Mouse (Mus musculus) MEL (cell line): ENCODE measurements around the gene Dnm1. TPM values are rescaled to one million over a fixed set of nuclear protein-coding genes. Genes with fewer than 3 reads are reported as not detected.

Experiments
- DNase-seq: peaks from one replicate; pipeline ENCODE4 v3.0.0; 2011; ENCODE audit warnings: low read depth, low spot score
- H3K27ac ChIP-seq: 2 replicates; pipeline ENCODE4 v1.5.1; 2012; ENCODE audit warnings: low read depth, mild to moderate bottlenecking, control low read depth, low read length, moderate library complexity; ENCODE audit not compliant: control insufficient read depth
- H3K27me3 ChIP-seq, 2 experiments: fragments of 150-350 bp in 1 of 2; sonication (generic) in 1 of 2; 2 replicates each; pipeline ENCODE4 v1.6.1; 2012; ENCODE audit warnings: low read length in 2 of 2, mild to moderate bottlenecking in 2 of 2, improper control_type of control experiment in 1 of 2, moderate library complexity in 1 of 2; ENCODE audit not compliant: insufficient read depth in 2 of 2, control insufficient read depth in 1 of 2
- H3K36me3 ChIP-seq, 2 experiments: 2 replicates each; pipeline ENCODE4 v1.6.1; 2012 to 2014; ENCODE audit warnings: low read length in 2 of 2, improper control_type of control experiment in 1 of 2, inconsistent platforms in 1 of 2, mild to moderate bottlenecking in 1 of 2; ENCODE audit not compliant: insufficient read depth in 2 of 2, control insufficient read depth in 1 of 2
- H3K4me1 ChIP-seq, 2 experiments: fragments of 150-350 bp in 1 of 2; sonication (generic) in 1 of 2; 2 replicates each; pipeline ENCODE4 v1.6.1; 2012; ENCODE audit warnings: low read length in 2 of 2, improper control_type of control experiment in 1 of 2, mild to moderate bottlenecking in 1 of 2; ENCODE audit not compliant: insufficient read depth in 2 of 2, control insufficient read depth in 1 of 2
- H3K4me3 ChIP-seq, 2 experiments: fragments of 150-350 bp in 1 of 2; sonication (generic) in 1 of 2; 2 replicates each; pipeline ENCODE4 v1.5.1; 2012; ENCODE audit warnings: low read depth in 2 of 2, low read length in 2 of 2, mild to moderate bottlenecking in 2 of 2, moderate library complexity in 2 of 2, control low read depth in 1 of 2, improper control_type of control experiment in 1 of 2; ENCODE audit not compliant: control insufficient read depth in 1 of 2, insufficient read depth in 1 of 2
- H3K79me2 ChIP-seq: 2 replicates; pipeline ENCODE4 v1.6.1; 2012; ENCODE audit warnings: mild to moderate bottlenecking, low read length, moderate library complexity; ENCODE audit not compliant: control insufficient read depth, poor library complexity, insufficient read depth
- H3K9ac ChIP-seq: 2 replicates; pipeline ENCODE4 v1.6.1; 2012; ENCODE audit warnings: low read depth, mild to moderate bottlenecking, control low read depth, low read length, moderate library complexity; ENCODE audit not compliant: control insufficient read depth, poor library complexity, severe bottlenecking
- H3K9me3 ChIP-seq: fragments of 150-350 bp; sonication (generic); replicated peaks from 2 replicates; pipeline ENCODE4 v1.6.1; 2012; ENCODE audit warnings: mild to moderate bottlenecking, low read length, improper control_type of control experiment, moderate library complexity; ENCODE audit not compliant: insufficient read depth
- CHD1 ChIP-seq: IDR thresholded peaks from 2 replicates; pipeline ENCODE4 v1.6.1; 2012; ENCODE audit warnings: low read depth, mild to moderate bottlenecking, inconsistent platforms, low read length, improper control_type of control experiment
- CHD2 ChIP-seq: IDR thresholded peaks from 2 replicates; pipeline ENCODE4 v1.6.1; 2011; ENCODE audit warnings: low read length, improper control_type of control experiment
- CTCF ChIP-seq, 3 experiments: IDR thresholded peaks in 2 of 3; conservative IDR thresholded peaks in 1 of 3; 2 replicates each; pipeline ENCODE4 v1.5.1; 2011 to 2012; ENCODE audit warnings: low read length in 3 of 3, low read depth in 2 of 3, mild to moderate bottlenecking in 2 of 3, improper control_type of control experiment in 1 of 3, inconsistent platforms in 1 of 3, mixed read lengths in 1 of 3, moderate library complexity in 1 of 3; ENCODE audit not compliant: control insufficient read depth in 1 of 3, insufficient read depth in 1 of 3, poor library complexity in 1 of 3, severe bottlenecking in 1 of 3
- E2F4 ChIP-seq: IDR thresholded peaks from 2 replicates; pipeline ENCODE4 v1.6.1; 2011; ENCODE audit warnings: low read depth, low read length, improper control_type of control experiment, borderline replicate concordance
- GABPA ChIP-seq: IDR thresholded peaks from 2 replicates; pipeline ENCODE4 v1.6.1; 2012; ENCODE audit warnings: low read depth, mild to moderate bottlenecking, inconsistent platforms, low read length, improper control_type of control experiment, moderate library complexity
- GATA1 ChIP-seq: IDR thresholded peaks from 2 replicates; pipeline ENCODE4 v1.6.1; 2011; ENCODE audit warnings: low read depth, low read length, improper control_type of control experiment
- HCFC1 ChIP-seq: IDR thresholded peaks from 2 replicates; pipeline ENCODE4 v1.6.1; 2012; ENCODE audit warnings: low read depth, mild to moderate bottlenecking, inconsistent platforms, low read length, improper control_type of control experiment, moderate library complexity
- MAFK ChIP-seq: IDR thresholded peaks from 2 replicates; pipeline ENCODE4 v1.6.1; 2011; ENCODE audit warnings: low read depth, mild to moderate bottlenecking, low read length, improper control_type of control experiment, borderline replicate concordance
- MAZ ChIP-seq: IDR thresholded peaks from 2 replicates; pipeline ENCODE4 v1.6.1; 2012; ENCODE audit warnings: low read depth, mild to moderate bottlenecking, inconsistent platforms, low read length, improper control_type of control experiment
- MEF2A ChIP-seq: IDR thresholded peaks from 2 replicates; pipeline ENCODE4 v1.6.1; 2014; ENCODE audit warnings: low read depth, mild to moderate bottlenecking, inconsistent platforms, low read length, improper control_type of control experiment; ENCODE audit not compliant: poor library complexity, insufficient replicate concordance, severe bottlenecking; ENCODE audit errors: extremely low read depth
- MXI1 ChIP-seq: IDR thresholded peaks from 2 replicates; pipeline ENCODE4 v1.6.1; 2011; ENCODE audit warnings: mild to moderate bottlenecking, low read depth, low read length, improper control_type of control experiment
- MYC ChIP-seq: IDR thresholded peaks from 2 replicates; pipeline ENCODE4 v1.6.1; 2011; ENCODE audit warnings: low read depth, mild to moderate bottlenecking, low read length, improper control_type of control experiment, moderate library complexity
- POLR2A ChIP-seq, 2 experiments: IDR thresholded peaks; 2 replicates each; pipeline ENCODE4 v1.6.1; 2011 to 2012; ENCODE audit warnings: low read length in 2 of 2, mild to moderate bottlenecking in 2 of 2, control low read depth in 1 of 2, improper control_type of control experiment in 1 of 2, low read depth in 1 of 2, moderate library complexity in 1 of 2; ENCODE audit not compliant: control insufficient read depth in 1 of 2, insufficient read depth in 1 of 2, poor library complexity in 1 of 2
- POLR2AphosphoS2 ChIP-seq: IDR thresholded peaks from 2 replicates; pipeline ENCODE4 v1.6.1; 2011; ENCODE audit warnings: low read length, improper control_type of control experiment
- POLR2AphosphoS5 ChIP-seq: IDR thresholded peaks from 2 replicates; pipeline ENCODE4 v1.6.1; 2012; ENCODE audit warnings: low read depth, borderline replicate concordance, mild to moderate bottlenecking, inconsistent platforms, low read length, moderate library complexity, mixed read lengths
- RCOR1 ChIP-seq: IDR thresholded peaks from 2 replicates; pipeline ENCODE4 v1.6.1; 2012; ENCODE audit warnings: low read depth, mild to moderate bottlenecking, inconsistent platforms, low read length, improper control_type of control experiment
- SIN3A ChIP-seq: IDR thresholded peaks from 2 replicates; pipeline ENCODE4 v1.6.1; 2012; ENCODE audit warnings: low read length, improper control_type of control experiment, inconsistent platforms
- SMC3 ChIP-seq: IDR thresholded peaks from 2 replicates; pipeline ENCODE4 v1.6.1; 2011; ENCODE audit warnings: low read depth, low read length, improper control_type of control experiment
- TBP ChIP-seq: IDR thresholded peaks from 2 replicates; pipeline ENCODE4 v1.8.0; 2011; ENCODE audit warnings: low read depth, low read length, improper control_type of control experiment
- UBTF ChIP-seq: IDR thresholded peaks from 2 replicates; pipeline ENCODE4 v1.6.1; 2012; ENCODE audit warnings: low read depth, mild to moderate bottlenecking, inconsistent platforms, low read length, improper control_type of control experiment, moderate library complexity, borderline replicate concordance; ENCODE audit not compliant: insufficient read depth
- ZC3H11A ChIP-seq: IDR thresholded peaks from 2 replicates; pipeline ENCODE4 v1.6.1; 2012; ENCODE audit warnings: low read depth, mild to moderate bottlenecking, inconsistent platforms, low read length, improper control_type of control experiment
- ZNF384 ChIP-seq: IDR thresholded peaks from 2 replicates; pipeline ENCODE4 v1.6.1; 2012; ENCODE audit warnings: low read depth, mild to moderate bottlenecking, inconsistent platforms, low read length, improper control_type of control experiment
- polyA plus RNA-seq, 2 experiments: library from polyadenylated mRNA; stranded (reverse) in 1 of 2; unstranded in 1 of 2; fragments of >175 nt in 1 of 2; fragments of >200 nt in 1 of 2; gene quantifications; 2 replicates each; pipeline versions ENCODE4 v1.2.1 to v1.2.4; 2012; ENCODE audit warnings: low replicate concordance in 2 of 2, low read depth in 1 of 2; ENCODE audit not compliant: insufficient read length in 2 of 2, insufficient read depth in 1 of 2, missing spikeins in 1 of 2
- total RNA-seq: library from RNA; depleted of rRNA; stranded (reverse); fragments of 300-350 nt; gene quantifications from 2 replicates; pipeline ENCODE4 v1.2.3, GENCODE M21; 2012

Dnm1 gene
- total and polyA plus RNA-seq, 3 experiments = 0.42 to 5.0 TPM; not detected in 1

GRCm38 (mm10) chr2:32360741-32361140, 7.6 kb upstream of the Dnm1 start:
- Histone ChIP-seq H3K79me2 (peaks cover 6% of the 10 kb centered on the region; the same call in 1 of the 2 replicates), H3K4me3 (no peak overlapping the region), H3K9me3 (no peaks in the 10 kb centered on the region), H3K27ac (no peak overlapping the region), H3K36me3 (peaks cover 0 to 3% of the 10 kb centered on the region in 2 experiments; a peak in 2 of 4 replicates), H3K27me3 (peaks cover 3 to 4% of the 10 kb centered on the region in 2 experiments; a peak in 3 of 4 replicates), H3K4me1 (peaks cover 0 to 6% of the 10 kb centered on the region in 2 experiments; a peak in 2 of 4 replicates), H3K9ac (no peak overlapping the region)
- TF ChIP-seq GATA1 = no peak
- no peak for TF ChIP-seq POLR2AphosphoS5
- no peak for TF ChIP-seq UBTF
- no peak for TF ChIP-seq CHD1
- no peak for TF ChIP-seq MAZ
- no peak for TF ChIP-seq E2F4
- TF ChIP-seq POLR2A (IDR thresholded peaks at IDR 0.05; ENCODE audit: control insufficient read depth in 1 of 2, insufficient read depth in 1 of 2, low read depth in 1 of 2, low read length in 2 of 2, poor library complexity in 1 of 2) = no peak
- TF ChIP-seq MYC = no peak
- DNase-seq = no peak

GRCm38 (mm10) chr2:32358381-32358780, 5.2 kb upstream of the Dnm1 start:
- TF ChIP-seq MXI1 = no peak
- no peak for TF ChIP-seq GABPA
- H3K9me3 ChIP-seq = no peaks in the 10 kb centered on the region
- no peak overlapping the region for H3K9ac ChIP-seq
- no peak overlapping the region for H3K27ac ChIP-seq
- H3K36me3 ChIP-seq = peaks cover 0 to 4% of the 10 kb centered on the region in 2 experiments; a peak in 2 of 4 replicates
- no peak overlapping the region for H3K4me3 ChIP-seq
- H3K4me1 ChIP-seq = peaks cover 4 to 9% of the 10 kb centered on the region in 2 experiments; a peak in 3 of 4 replicates
- peaks cover 3 to 4% of the 10 kb centered on the region in 2 experiments; a peak in 3 of 4 replicates for H3K27me3 ChIP-seq
- peaks cover 6% of the 10 kb centered on the region; the same call in 1 of the 2 replicates for H3K79me2 ChIP-seq
- no peak for DNase-seq

GRCm38 (mm10) chr2:32357710-32358109, 4.6 kb upstream of the Dnm1 start:
- H3K27ac ChIP-seq = no peak overlapping the region
- no peaks in the 10 kb centered on the region for H3K9me3 ChIP-seq
- peaks cover 4 to 9% of the 10 kb centered on the region in 2 experiments; a peak in 3 of 4 replicates for H3K4me1 ChIP-seq
- H3K27me3 ChIP-seq = peaks cover 3 to 4% of the 10 kb centered on the region in 2 experiments; a peak in 3 of 4 replicates
- no peak for DNase-seq
- no peak for TF ChIP-seq POLR2AphosphoS2
- TF ChIP-seq CHD2 = no peak
- TF ChIP-seq SIN3A = no peak
- TF ChIP-seq CHD1 = no peak
- TF ChIP-seq SMC3 = no peak
- no peak for TF ChIP-seq RCOR1
- TF ChIP-seq TBP = no peak
- TF ChIP-seq ZNF384 = no peak
- no peak for TF ChIP-seq HCFC1
- TF ChIP-seq GABPA = no peak
- no peak for TF ChIP-seq MXI1
- no peak for TF ChIP-seq MEF2A
- no peak for TF ChIP-seq MAFK
- TF ChIP-seq CTCF (IDR thresholded peaks at IDR 0.05 in 2 of 3, conservative IDR thresholded peaks at IDR 0.05 in 1 of 3; ENCODE audit: control insufficient read depth in 1 of 3, insufficient read depth in 1 of 3, low read depth in 2 of 3, low read length in 3 of 3, poor library complexity in 1 of 3, severe bottlenecking in 1 of 3) = no peak
- TF ChIP-seq MAZ = no peak
- TF ChIP-seq ZC3H11A = no peak
- peaks cover 0 to 4% of the 10 kb centered on the region in 2 experiments; a peak in 2 of 4 replicates for H3K36me3 ChIP-seq
- no peak overlapping the region for H3K9ac ChIP-seq
- H3K4me3 ChIP-seq = no peak overlapping the region
- no peaks in the 10 kb centered on the region; the same call in 1 of the 2 replicates for H3K79me2 ChIP-seq
